Mouse (Mus musculus) stomach, embryonic 15.5 days (tissue): Measurements from ENCODE around the gene Nrn1l. TPM values are rescaled to one million over a fixed set of nuclear protein-coding genes. Genes with fewer than 3 reads are reported as not detected.

ENCODE experiments used
- ATAC-seq: fragments of 200-750 bp; cut with Nextera tagmentation; 2 replicates; pipeline ENCODE4 v1.8.0; 2017; ENCODE audit warnings: low read depth, moderate number of reproducible peaks, moderate TSS enrichment; ENCODE audit not compliant: insufficient read depth, low FRiP score
- H3K27ac ChIP-seq: fragments of 300-500 bp; sonication (generic); 2 replicates; pipeline ENCODE4 v1.5.1; 2015; ENCODE audit warnings: mild to moderate bottlenecking, inconsistent platforms
- H3K27me3 ChIP-seq: fragments of 300-500 bp; sonication (generic); replicated peaks from 2 replicates; pipeline ENCODE4 v1.6.1; 2015; ENCODE audit warnings: inconsistent platforms
- H3K36me3 ChIP-seq: fragments of 300-500 bp; sonication (generic); 2 replicates; pipeline ENCODE4 v1.6.1; 2015; ENCODE audit warnings: inconsistent platforms
- H3K4me1 ChIP-seq: fragments of 300-500 bp; sonication (generic); 2 replicates; pipeline ENCODE4 v1.6.1; 2015; ENCODE audit warnings: inconsistent platforms
- H3K4me2 ChIP-seq: fragments of 300-500 bp; sonication (generic); 2 replicates; pipeline ENCODE4 v1.6.1; 2015; ENCODE audit warnings: mild to moderate bottlenecking, inconsistent platforms
- H3K4me3 ChIP-seq: fragments of 300-500 bp; sonication (generic); replicated peaks from 2 replicates; pipeline ENCODE4 v1.5.1; 2015; ENCODE audit warnings: inconsistent platforms
- H3K9ac ChIP-seq: fragments of 300-500 bp; sonication (generic); 2 replicates; pipeline ENCODE4 v1.6.1; 2015; ENCODE audit warnings: inconsistent platforms
- H3K9me3 ChIP-seq: fragments of 300-500 bp; sonication (generic); 2 replicates; pipeline ENCODE4 v1.6.1; 2016; ENCODE audit warnings: inconsistent platforms
- WGBS: fragments of 180-500 bp; shearing (Covaris S2); methylation state at CpG from one replicate; pipeline ENCODE4 v1.1.7; 2015; 5-methylcytosine and 5-hydroxymethylcytosine counted together
- polyA plus RNA-seq: library from polyadenylated mRNA; unstranded; fragments of >200 nt; fragmentation: Nextera tagmentation; extraction: Ambion mirVana; gene quantifications from 2 replicates; pipeline ENCODE4 v1.2.1, GENCODE M21; 2015

Nrn1l gene
- polyA plus RNA-seq, 1 experiment from 2014 or later = 0.63 TPM

- peak overlapping the region; percentile 87 for H3K27ac ChIP-seq
- ATAC-seq = peak; percentile 87
- H3K9ac ChIP-seq = peak overlapping the region; percentile 76
- H3K36me3 ChIP-seq = 0 out of 2 replicates have a peak, but pooled peaks cover 5% of the 10 kb centered on the region
- no peaks in the 10 kb centered on the region for H3K27me3 ChIP-seq
- H3K4me3 ChIP-seq = peak overlapping the region; percentile 96
- H3K4me2 ChIP-seq = peak overlapping the region; percentile 93
- WGBS = 2% methylated on average over 30 of the region's 30 CpGs
- no peaks in the 10 kb centered on the region for H3K9me3 ChIP-seq
- peaks cover 16% of the 10 kb centered on the region for H3K4me1 ChIP-seq
These were observed 43.6 kb downstream of the Nrn1l start for GRCm38 (mm10) chr8:105936866-105937475.

DNA sequence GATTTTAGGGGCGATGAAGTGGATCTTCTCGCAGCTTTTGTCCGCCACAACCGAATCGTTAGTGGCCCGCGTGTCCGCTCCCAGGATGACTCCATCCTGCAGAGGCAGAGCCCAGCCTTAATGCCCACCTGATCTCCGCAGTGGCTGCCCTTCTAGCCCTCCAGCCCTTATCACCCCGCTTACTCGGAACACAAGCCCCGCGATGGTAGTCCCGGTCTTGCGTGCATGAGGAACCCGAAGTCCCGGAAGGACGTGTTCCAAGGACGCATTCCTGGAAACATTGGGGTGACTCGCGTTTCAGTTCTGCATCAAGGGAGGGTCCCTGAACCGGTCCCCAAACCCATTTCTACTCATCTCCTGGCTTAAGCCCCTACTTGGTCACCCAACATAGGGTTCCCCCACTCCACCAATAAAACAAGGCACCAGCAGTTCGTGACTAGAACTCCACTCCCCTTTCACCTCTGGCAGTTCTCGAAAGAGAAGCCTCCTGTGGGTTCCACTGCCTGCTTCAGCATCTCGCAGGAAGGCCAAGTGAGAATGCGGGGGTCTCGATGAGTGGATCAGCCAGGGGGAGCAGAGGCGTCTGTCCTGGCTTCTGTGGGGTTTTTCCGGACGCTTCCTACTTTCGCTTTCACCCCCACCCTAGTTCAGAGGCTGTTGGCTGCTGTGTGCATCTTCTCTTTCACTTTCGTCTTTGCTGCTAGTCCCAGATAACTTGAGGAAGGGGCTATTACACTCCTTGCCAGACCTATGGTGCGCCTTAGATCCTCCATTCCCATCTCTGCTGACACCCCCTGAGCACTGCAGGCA is 44.3 kb downstream of the Nrn1l start:
- H3K4me3 ChIP-seq = peak overlapping the region; percentile 96
- H3K27ac ChIP-seq = peak overlapping the region; percentile 87
- H3K27me3 ChIP-seq = no peaks in the 10 kb centered on the region
- H3K4me2 ChIP-seq = peak overlapping the region; percentile 93
- WGBS = under 1% methylated on average over 33 of the region's 33 CpGs
- H3K9me3 ChIP-seq = no peaks in the 10 kb centered on the region
- H3K9ac ChIP-seq = peak overlapping the region; percentile 76
- no peak for ATAC-seq
- H3K36me3 ChIP-seq = 0 out of 2 replicates have a peak, but pooled peaks cover 8% of the 10 kb centered on the region
- peaks cover 16% of the 10 kb centered on the region for H3K4me1 ChIP-seq

GRCm38 (mm10) chr8:105938306-105938669 is 44.9 kb downstream of the Nrn1l start, which contains the start of gene Psmb10:
Gene Psmb10, minus strand, starts transcription at chr8:105938444.
- 21% methylated on average over 4 of the region's 4 CpGs for whole genome bisulfite sequencing
- H3K9me3 ChIP-seq = no peaks in the 10 kb centered on the region
- 0 out of 2 replicates have a peak, but pooled peaks cover 12% of the 10 kb centered on the region for H3K36me3 ChIP-seq
- peak within 1 kb of the TSS; percentile 96 for H3K4me3 ChIP-seq
- H3K27ac ChIP-seq = peak within 1 kb of the TSS; percentile 87
- no peak for ATAC-seq
- peak within 1 kb of the TSS; percentile 76 for H3K9ac ChIP-seq
- H3K4me1 ChIP-seq = peaks cover 16% of the 10 kb centered on the region
- no peaks in the 10 kb centered on the region for H3K27me3 ChIP-seq
- H3K4me2 ChIP-seq = peak within 1 kb of the TSS; percentile 93

- WGBS = 92% methylated on average over 11 of the region's 11 CpGs
- Histone ChIP-seq H3K4me3 (no peak overlapping the region), H3K4me2 (no peak overlapping the region), H3K9ac (no peak overlapping the region), H3K27ac (no peak overlapping the region), H3K4me1 (peaks cover 8% of the 10 kb centered on the region), H3K9me3 (no peaks in the 10 kb centered on the region), H3K27me3 (no peaks in the 10 kb centered on the region), H3K36me3 (peaks cover 40% of the 10 kb centered on the region)
- ATAC-seq = no peak
These were observed 48.7 kb downstream of the Nrn1l start for GRCm38 (mm10) chr8:105942026-105942425.

- ATAC-seq = no peak
- peaks cover 44% of the 10 kb centered on the region for H3K36me3 ChIP-seq
These were observed 49.2 kb downstream of the Nrn1l start for GRCm38 (mm10) chr8:105942542-105942941.

DNA sequence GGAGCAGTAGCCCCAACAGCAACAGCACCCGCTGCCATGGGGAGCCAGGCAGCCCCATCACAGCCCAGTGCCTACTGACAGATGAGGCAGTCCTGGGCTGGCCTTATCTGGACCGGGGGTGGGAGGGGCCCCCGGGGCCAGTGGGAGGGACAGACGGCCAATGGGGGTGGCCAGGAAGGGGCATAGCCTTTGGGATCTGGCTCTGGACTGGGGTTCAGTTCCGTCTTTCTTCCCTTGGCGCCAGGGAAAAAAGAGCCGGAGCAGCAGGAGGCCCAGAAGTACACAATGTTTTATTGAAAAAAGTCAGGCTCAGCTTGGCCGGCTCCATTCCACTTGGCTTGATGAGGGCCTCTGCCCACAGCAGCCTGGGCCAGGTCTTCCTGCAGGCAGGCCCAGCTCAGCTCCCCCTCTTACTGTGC is 50.0 kb downstream of the Nrn1l start, which contains the start of gene Lcat:
TSS of gene Lcat (minus strand) at position 62 of the 419 bp plus-strand sequence.
- Histone ChIP-seq H3K9me3 (no peaks in the 10 kb centered on the region), H3K27me3 (no peaks in the 10 kb centered on the region), H3K36me3 (peaks cover 52% of the 10 kb centered on the region), H3K4me2 (no peak within 1 kb of the TSS), H3K9ac (no peak within 1 kb of the TSS), H3K4me3 (no peak within 1 kb of the TSS), H3K4me1 (peaks cover 4% of the 10 kb centered on the region; the same call in 1 of the 2 replicates), H3K27ac (no peak within 1 kb of the TSS)
- ATAC-seq = no peak
- WGBS = 76% methylated on average over 8 of the region's 8 CpGs

More at GRCm38 (mm10) chr8:105942542-105942941, 49.2 kb downstream of the Nrn1l start:
- Histone ChIP-seq H3K27me3 (no peaks in the 10 kb centered on the region), H3K27ac (no peak overlapping the region), H3K9me3 (no peaks in the 10 kb centered on the region), H3K4me2 (no peak overlapping the region), H3K4me3 (no peak overlapping the region), H3K9ac (no peak overlapping the region), H3K4me1 (peaks cover 8% of the 10 kb centered on the region)
- WGBS = 94% methylated on average over 5 of the region's 5 CpGs

Other genes starting within 250 kb of the Nrn1l start
- 1.2 and 1.4 TPM in 2 replicates for gene Carmil2, start 207.3 kb upstream of the Nrn1l start, polyA plus RNA-seq
- 45.0 and 52.8 TPM in 2 replicates for gene Acd, start 192.5 kb upstream of the Nrn1l start, polyA plus RNA-seq
- gene Pard6a, start 192.4 kb upstream of the Nrn1l start, polyA plus RNA-seq = 14.9 and 15.0 TPM in 2 replicates
- 0.19 TPM in 1 of 2 replicates, not detected in the other for gene 4933405L10Rik, start 185.9 kb upstream of the Nrn1l start, polyA plus RNA-seq
- 18.0 and 18.1 TPM in 2 replicates for gene Enkd1, start 185.4 kb upstream of the Nrn1l start, polyA plus RNA-seq
- gene Gfod2, start 134.9 kb upstream of the Nrn1l start, polyA plus RNA-seq = 16.0 and 16.2 TPM in 2 replicates
- 13.1 and 13.4 TPM in 2 replicates for gene Ranbp10, start 66.2 kb upstream of the Nrn1l start, polyA plus RNA-seq
- not detected in 2 replicates for gene Tsnaxip1, start 65.8 kb upstream of the Nrn1l start, polyA plus RNA-seq
- gene Cenpt, start 40.3 kb upstream of the Nrn1l start, polyA plus RNA-seq = 38.0 and 41.2 TPM in 2 replicates
- 61.6 and 63.3 TPM in 2 replicates for gene Thap11, start 38.4 kb upstream of the Nrn1l start, polyA plus RNA-seq
- 151 and 214 TPM in 2 replicates for gene Nutf2, start 33.0 kb upstream of the Nrn1l start, polyA plus RNA-seq
- gene Edc4, start 12.7 kb upstream of the Nrn1l start, polyA plus RNA-seq = 35.7 and 41.9 TPM in 2 replicates
- 28.7 and 30.7 TPM in 2 replicates for gene Pskh1, start 6.9 kb downstream of the Nrn1l start, polyA plus RNA-seq
- 1.9 and 3.8 TPM in 2 replicates for gene Ctrl, start 40.3 kb downstream of the Nrn1l start, polyA plus RNA-seq
- 61.2 and 61.4 TPM in 2 replicates for gene Psmb10, start 44.9 kb downstream of the Nrn1l start, polyA plus RNA-seq
- 2.9 and 5.8 TPM in 2 replicates for gene Lcat, start 49.8 kb downstream of the Nrn1l start, polyA plus RNA-seq
- gene Slc12a4, start 72.5 kb downstream of the Nrn1l start, polyA plus RNA-seq = 32.7 and 33.4 TPM in 2 replicates
- not detected in 2 replicates for gene Dpep3, start 85.9 kb downstream of the Nrn1l start, polyA plus RNA-seq
- 17.6 and 21.2 TPM in 2 replicates for gene Dus2, start 97.8 kb downstream of the Nrn1l start, polyA plus RNA-seq
- not detected in 2 replicates for gene Dpep2nb, start 112.4 kb downstream of the Nrn1l start, polyA plus RNA-seq
- gene Ddx28, start 118.3 kb downstream of the Nrn1l start, polyA plus RNA-seq = 14.9 and 15.3 TPM in 2 replicates
- 7.8 TPM in 2 replicates for gene Nfatc3, start 165.3 kb downstream of the Nrn1l start, polyA plus RNA-seq
- gene Esrp2, start 243.4 kb downstream of the Nrn1l start, polyA plus RNA-seq = 45.8 and 46.1 TPM in 2 replicates